Mouse (Mus musculus) liver, adult 2 months (tissue): ENCODE measurements around the gene Frmd5.

Experiments
- CTCF ChIP-seq: fragments of 200-500 bp; IDR thresholded peaks from 2 replicates; pipeline ENCODE4 v1.5.1; 2011; ENCODE audit warnings: low read depth, low read length, control low read depth
- POLR2A ChIP-seq: fragments of 200-500 bp; IDR thresholded peaks from 2 replicates; pipeline ENCODE4 v1.6.1; 2011; ENCODE audit warnings: low read length, control low read depth; ENCODE audit not compliant: insufficient read depth; ENCODE audit errors: extremely low read depth

DNA sequence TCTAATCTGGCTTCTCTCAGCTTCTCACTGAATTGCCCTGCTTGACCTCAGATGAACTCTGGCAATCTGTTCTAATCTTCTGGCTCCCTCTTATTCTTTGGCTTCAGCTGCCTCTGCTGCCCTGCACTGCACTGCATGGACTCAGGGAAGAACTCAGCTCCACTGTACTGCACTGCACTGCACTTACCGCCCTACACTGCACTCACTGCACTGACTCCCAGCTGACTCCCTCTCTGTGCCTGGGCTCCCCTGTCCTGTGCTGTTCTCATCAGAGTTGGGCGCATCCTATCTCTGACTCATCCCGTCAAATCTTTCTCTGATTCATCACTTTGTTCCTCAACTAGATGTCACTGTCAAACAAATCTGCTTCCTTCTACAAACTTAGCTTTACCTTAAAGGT lies 124.5 kb downstream of the Frmd5 start:
- TF ChIP-seq POLR2A, result no peak
- TF ChIP-seq CTCF, result no peak
